Mouse (Mus musculus) granulocyte monocyte progenitor cell, adult 5-6 weeks (primary cell): Measurements from ENCODE around the gene Evi2a. TPM values are rescaled to one million over a fixed set of nuclear protein-coding genes. Genes with fewer than 3 reads are reported as not detected.

Experiments used
- ATAC-seq: replicated peaks from 2 replicates; pipeline ENCODE4 v1.8.0; 2016; ENCODE audit warnings: mild to moderate bottlenecking, moderate TSS enrichment, inconsistent platforms; ENCODE audit not compliant: poor library complexity, severe bottlenecking
- total RNA-seq, 2 experiments: library from RNA; stranded (forward) in 1 of 2; stranded (reverse) in 1 of 2; fragments of 200-712, 200-1000 nt in 1 of 2; fragments of >200 nt in 1 of 2; fragmentation: Nextera tagmentation in 1 of 2; gene quantifications; 2 replicates each; pipeline ENCODE4 v1.2.3; 2014 to 2017

The Evi2a gene
- total RNA-seq (2014; fragmentation: Nextera tagmentation), result 6.7 and 10.8 TPM in 2 replicates
- total RNA-seq (2017), result 20.1 and 26.7 TPM in 2 replicates

DNA sequence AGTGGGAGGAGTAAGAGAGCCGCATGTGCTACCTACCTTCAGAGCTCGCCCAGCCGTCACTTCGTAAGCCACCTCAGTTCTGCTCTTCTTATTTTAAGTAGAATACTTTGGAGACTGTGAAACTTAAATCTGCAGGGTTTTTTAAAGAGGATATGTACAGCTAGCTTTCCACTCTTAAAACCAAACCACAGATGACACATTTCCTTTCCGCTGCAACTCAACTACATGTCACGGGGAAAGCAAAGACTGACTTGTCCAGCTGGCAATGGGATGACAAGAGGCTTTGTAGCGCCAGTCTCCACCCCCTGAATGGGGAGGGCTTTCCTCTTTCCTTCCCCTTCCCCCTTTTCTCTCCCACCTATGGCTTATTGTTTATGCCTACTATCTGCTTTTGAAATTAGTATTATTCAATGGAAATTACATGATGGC is at the start of gene Evi2a, which contains the start of gene Evi2:
Gene Evi2a, minus strand, starts transcription at position 277 of the 429 bp plus-strand sequence.
Gene Evi2, minus strand, starts transcription at position 257 of the 429 bp plus-strand sequence.
- ATAC-seq, result peak; percentile 74

DNA sequence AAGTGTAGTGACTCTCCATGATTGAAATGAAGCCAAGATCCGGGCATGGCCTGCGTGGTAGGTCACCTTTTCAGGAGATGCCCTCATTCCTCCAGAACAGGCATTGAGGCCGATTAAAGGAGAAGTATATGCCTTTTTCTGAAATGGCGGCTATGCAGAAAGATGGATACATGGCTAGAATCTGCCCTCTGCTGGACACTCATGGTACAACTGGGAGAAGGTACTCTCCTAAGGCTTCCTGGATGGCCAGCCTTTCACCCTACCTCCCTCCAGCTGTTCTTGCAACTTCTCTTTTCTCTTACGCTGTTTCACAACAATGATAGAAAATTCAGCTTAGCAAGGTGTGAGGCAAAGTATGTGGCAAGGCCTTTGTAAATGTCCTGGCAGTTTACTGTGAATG is 47.3 kb upstream of the Evi2a start:
- ATAC-seq, result peak; percentile 86

DNA sequence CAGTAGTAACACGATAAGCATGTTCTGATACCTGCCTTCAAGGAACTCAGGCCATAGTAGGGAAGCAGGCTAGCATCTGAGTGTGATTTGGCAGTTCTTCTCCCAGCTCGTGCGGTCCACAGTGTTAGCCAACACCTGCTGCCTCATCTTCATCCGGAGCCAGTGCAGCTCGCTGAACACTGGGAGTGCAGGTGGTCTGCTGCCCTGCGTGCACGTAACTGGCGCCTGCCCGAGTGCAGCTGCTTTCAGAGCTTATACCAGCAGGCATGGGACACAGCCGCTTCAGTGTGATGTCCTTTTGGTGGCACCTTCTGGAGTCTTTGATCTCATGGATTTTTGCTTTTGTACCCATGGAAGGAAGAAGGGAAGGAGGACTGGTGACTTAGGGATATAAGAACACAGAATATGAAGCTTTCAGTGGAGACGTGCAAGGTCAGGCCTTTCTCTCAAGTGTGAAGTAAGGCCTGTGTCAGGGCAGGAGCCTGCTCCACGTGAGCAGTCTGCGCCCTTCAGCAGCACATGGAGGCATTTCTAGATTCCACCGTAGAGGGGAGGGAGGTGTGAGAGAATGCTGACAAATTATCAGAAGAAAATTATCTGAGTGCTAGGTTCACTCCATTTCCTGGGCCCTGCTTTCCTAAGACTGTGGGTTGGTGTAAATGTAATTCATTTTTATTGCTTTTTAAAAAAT is 45.1 kb upstream of the Evi2a start:
- no peak for ATAC-seq

DNA sequence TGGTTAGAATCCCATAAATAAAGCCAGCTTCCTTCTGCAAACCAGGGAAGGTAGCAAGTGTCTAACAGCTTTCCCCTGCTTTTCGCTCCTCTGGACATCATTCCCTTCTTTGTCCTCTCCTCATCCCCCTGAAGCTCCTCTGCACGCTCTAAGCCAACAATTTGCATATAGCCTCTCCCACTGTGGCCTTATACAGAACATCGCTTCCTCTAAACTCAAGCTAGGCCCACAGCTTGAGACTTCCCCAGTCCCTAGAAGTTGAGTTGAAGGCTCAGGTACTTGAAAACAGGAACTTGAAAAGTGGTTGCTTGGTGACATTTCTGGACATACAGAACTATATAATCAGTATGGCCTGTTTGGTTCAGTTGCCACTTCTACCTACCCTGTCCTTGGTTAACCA is 43.4 kb upstream of the Evi2a start:
- peak; percentile 57 for ATAC-seq

DNA sequence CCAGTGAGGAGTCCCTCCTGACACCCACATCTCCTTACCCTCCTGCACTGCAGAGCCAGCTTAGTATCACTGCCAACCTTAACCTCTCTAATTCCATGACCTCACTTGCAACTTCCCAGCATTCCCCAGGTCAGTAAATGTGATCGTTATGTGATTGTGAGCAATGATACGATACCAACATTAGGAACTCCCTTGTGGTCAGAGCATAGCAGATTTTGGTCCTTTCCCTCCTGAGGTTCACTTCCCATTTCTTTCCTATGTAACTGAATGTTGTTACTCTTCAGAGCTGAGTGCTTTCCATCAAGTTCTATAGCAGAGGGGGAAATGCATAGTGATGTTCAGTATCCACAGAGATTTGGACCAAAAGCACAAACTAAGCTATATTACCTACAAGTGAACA is 39.9 kb upstream of the Evi2a start:
- ATAC-seq, result peak; percentile 60

DNA sequence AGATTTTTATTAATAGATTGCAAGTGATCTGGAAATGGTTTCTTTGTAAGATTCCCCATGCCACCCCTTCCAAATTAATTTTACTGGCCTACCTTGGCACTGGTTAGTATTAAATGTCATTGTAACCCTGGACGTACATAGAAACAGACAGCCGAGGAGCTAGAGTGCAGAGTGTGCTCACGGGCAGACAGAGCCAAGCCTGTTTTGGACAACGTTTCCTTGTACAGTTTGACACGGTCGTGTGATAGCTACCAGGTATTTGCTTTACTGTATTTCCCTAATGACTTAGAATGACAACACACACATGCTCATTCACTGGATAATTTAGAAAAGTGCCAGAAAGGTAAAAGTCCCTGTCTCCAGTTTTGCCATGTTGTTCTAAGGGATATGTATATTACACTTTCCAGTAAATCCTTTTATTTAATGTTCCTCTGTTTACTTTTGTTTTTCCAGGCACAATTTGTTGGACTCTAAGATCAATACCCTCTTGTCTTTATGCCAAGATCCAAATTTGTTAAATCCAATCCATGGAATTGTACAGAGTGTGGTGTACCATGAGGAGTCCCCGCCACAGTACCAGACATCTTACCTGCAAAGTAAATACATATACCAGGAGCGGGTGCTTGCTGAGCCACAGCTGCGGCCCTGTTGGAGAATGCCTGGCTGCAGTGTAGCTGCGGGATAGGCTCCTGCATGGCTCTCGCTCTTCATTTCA is 37.9 kb upstream of the Evi2a start:
- ATAC-seq, result no peak

DNA sequence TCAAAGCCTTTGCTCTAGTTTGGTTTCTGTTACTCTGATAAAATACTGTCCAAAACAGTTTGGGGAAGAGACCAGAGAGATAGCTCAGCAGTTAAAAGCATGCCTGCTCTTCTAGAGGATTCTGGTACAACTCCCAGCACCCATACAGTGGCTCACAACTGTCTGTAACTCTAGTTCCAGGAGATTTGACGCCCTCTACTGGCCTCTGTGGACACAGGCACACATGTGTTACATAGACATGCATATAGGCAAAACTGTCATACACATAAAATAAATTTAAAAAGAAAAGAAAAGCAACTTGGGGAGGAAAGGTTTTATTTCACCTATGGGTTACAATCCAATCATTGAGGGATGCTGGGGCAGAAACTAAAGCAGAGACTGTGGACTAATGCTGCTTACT is 36.5 kb upstream of the Evi2a start:
- ATAC-seq, result no peak

DNA sequence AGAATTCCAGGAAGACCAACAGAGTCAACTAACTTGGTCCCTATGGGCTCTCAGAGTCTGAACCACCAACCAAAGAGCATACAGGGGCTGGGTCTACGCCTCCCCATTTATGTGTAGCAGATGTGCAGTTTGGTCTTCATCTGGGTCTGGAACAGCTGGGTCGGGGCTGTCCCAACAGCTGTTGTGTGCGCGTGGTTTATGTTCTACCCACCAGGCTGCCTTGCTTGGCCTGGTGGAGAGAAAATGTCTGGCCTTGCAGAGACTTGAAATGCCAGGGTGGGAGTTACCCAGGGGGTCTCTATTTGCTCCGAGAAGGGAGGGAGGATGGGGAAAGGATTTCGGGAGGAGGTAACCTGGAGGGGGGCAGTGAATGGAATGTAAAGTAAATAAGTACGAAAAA is 33.1 kb upstream of the Evi2a start:
- ATAC-seq, result no peak

DNA sequence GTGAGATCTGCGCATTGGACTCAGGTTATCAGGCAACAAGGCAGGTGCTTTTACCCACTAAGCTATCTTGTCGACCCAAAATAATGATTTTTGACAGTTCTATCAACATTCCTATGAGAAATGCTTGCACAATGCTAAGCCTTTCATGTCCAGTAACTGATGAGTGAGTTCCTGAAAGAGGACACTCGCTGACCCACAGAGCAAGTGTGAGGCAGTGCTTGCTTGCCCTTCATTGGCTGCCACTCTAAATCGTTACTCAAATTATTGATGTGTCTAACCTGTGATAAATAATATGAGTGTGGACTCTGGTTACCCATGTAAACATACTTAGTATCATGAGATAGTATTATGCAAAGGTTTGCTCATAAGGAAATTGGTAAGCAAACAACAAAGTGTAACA is 30.1 kb upstream of the Evi2a start:
- ATAC-seq, result no peak

DNA sequence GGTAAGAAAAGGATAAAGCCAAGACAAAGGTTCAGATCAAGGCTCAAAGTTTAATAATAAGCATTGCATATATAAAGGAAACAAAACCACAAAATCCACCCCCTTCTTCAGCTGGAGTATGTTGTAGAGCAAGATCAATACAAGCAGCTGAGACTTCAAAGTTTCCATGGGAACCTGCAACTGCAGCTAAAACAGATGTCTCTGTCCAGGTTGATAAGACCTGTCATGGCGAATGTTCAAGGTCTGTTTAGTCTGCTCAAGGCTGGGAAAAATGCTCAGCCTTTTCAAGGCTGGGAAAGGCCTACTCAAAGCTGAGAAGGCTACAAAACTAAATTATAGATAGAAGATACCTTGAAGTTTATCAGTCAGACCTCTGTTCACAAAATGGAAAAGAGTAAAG is 22.2 kb upstream of the Evi2a start:
- ATAC-seq, result no peak

DNA sequence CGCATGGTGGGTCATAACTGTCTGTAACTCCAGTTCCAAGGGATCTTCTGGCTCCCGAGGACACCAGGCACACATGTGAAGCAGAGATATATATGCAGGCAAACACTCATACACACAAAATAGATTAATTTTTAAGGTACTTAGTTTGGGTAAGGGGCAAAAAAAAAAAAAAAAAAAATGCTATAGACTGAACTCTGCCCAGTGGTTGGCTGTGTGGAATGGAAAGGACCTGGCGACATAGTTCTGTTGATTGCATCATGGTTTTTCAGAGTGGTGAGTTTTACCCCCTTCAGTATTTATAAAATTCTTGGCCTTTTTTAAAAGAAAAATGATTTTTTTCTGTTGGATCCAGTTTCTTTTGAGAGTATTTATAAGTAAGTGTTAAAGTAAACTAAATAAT is 5.9 kb upstream of the Evi2a start:
- ATAC-seq, result no peak

DNA sequence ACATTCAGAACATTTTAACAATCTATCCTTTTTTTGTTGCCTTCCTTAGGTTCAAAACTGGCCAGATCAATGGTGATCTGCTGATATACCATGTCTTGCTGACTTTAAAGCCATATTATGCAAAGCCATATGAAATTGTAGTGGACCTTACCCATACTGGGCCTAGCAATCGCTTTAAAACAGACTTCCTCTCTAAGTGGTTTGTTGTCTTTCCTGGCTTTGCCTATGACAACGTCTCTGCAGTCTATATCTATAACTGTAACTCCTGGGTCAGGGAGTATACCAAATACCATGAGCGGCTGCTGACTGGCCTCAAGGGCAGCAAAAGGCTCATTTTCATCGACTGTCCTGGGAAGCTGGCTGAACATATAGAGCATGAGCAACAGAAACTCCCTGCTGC is 5.1 kb upstream of the Evi2a start:
- ATAC-seq, result no peak

DNA sequence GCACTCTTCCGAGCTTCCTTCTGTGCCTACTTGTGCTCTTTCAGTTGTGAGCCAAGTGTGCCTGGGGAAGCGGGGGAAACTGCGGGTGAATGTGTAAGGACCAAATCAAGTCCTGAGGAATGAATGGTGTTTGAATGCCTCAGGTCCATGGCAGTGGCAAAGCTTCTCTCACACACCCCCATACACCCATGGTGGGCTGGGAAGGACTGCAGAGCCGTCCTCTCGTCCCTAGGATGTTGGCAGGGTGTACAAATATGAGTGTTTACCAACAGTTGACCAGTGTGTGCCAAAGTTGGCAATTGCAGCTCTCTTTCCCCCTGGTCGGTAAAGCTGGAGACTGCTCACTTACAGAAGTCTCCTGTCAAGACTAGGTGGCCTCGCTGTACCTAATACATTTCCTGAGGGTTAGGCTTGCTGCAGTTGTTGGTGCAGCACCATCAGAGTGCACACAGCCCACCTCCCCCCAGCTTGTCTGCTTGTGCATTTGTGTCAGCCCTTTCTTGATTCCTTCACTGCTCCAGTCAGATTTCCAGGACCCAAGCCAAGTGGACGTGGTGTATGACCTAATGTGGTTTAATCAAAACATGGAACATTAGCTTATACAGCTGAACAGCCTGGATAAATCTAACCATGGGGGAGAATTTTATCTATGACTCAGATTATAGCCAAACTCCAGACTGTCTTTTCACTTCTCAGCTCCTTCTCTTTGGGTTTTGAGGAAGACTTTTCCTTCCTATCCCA is 3.7 kb upstream of the Evi2a start:
- ATAC-seq, result no peak

DNA sequence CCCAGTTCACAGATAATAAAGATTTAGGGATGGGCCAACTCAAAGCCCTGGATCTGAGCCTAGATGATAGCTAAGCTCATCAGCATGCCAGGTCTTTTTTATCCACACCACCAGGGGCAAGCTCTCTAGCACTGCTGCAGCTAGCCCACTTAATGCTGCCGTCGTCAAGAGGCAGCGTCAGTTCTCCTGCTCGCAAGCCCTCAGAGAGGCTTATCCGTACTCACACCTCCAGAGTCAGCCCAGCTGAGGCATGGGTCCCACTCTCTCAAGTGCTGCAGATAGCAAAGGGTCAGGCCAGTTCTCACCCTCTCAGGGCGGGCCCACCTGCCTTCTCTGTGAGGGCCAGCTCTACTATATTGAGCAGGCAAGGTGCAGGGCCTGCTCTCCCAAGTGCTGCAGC is 2.9 kb upstream of the Evi2a start:
- no peak for ATAC-seq

DNA sequence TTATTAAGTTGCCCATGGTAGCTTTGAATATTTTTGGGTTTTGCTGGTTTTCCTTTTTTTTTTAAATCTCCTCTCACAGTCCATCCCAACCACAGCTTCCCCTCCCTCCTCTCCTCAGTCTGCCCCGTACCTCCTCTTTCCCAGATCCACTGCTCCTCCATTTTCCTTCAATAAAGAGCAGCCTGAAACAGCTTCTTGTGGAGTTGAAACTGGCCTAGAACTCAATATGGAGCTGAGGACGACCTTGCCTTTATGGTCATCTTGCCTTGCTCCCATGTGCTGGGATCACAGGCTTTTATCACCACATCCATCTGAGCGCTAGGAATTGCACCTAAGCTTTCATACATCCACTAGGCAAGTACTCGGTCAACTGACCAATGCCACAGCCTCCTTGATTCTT is 1.1 kb upstream of the Evi2a start:
- ATAC-seq, result no peak

DNA sequence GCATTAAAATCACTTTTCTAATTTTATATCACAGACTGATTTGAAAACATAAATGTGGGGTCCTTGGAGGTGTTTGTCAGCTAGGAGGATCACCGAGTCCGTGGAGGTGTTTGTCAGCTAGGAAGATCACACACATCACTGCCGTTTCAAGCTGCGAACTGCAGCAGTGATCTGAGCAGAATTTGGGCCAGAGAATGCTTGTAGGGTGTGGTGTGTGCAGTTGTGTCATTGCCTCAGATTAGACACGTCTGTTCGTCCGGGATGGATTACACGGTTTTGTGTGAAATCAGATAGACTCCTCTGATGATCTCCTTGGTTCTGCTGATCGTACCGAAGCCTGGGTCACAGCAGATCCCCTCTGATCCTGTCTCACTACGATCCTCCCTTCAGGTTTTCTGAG is 365 bp upstream of the Evi2a start:
- no peak for ATAC-seq

DNA sequence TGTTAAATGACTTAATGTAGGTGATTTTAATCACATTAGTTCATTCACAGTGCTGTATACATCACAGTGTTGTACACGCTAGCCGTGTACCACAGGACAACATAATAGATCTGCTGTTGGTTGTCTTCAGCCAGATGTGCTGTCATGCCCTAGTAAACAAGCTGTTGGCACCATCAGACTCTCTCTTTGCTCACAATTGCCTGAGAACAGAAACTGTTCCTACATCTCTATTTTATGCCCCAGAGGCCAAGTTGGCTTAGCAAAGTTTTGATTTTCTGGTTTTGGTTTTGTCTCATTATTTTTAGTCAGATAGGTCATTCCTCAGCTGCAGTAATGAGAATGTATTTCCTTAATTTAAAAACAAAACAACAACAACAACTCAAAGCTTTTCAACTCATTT is 673 bp downstream of the Evi2a start:
- ATAC-seq, result no peak

DNA sequence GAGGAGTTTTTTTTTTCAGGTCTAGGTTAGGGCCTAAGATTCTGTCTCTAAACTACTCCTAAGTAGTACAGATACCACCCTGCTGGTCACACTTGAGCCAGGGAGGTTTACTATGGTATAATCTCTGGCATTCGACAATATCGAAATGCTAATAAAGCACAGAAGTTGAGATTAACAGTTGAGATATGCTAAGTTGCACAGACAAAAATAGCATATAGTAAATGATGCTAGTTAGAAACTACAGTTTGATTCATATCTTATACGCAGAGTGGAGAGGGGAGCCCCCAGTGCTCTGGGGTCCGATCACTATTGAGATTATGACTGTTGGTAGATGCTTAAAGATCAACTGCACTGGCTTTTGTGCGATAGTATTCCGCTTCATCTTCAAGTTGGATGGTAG is 1.2 kb downstream of the Evi2a start:
- ATAC-seq, result no peak

DNA sequence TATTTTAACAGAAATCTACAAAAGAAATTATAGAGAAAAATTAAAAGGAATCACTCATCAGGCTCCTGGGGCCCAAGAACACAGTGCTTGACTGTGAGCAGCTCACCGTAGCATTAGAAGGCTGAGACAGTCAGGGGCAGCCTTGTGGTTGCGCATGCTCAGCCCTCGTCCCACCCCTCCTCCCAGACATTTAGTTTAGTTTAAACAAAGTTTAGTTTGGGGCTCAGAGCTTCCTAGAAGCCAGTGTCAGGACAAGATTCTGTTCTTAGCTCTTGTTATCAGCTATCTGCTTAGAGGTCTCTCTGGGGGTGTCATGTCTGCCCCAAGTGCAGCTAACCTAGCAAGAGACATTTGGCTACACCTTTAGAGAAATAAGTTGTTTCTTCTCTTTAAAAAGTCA is 1.8 kb downstream of the Evi2a start:
- no peak for ATAC-seq

DNA sequence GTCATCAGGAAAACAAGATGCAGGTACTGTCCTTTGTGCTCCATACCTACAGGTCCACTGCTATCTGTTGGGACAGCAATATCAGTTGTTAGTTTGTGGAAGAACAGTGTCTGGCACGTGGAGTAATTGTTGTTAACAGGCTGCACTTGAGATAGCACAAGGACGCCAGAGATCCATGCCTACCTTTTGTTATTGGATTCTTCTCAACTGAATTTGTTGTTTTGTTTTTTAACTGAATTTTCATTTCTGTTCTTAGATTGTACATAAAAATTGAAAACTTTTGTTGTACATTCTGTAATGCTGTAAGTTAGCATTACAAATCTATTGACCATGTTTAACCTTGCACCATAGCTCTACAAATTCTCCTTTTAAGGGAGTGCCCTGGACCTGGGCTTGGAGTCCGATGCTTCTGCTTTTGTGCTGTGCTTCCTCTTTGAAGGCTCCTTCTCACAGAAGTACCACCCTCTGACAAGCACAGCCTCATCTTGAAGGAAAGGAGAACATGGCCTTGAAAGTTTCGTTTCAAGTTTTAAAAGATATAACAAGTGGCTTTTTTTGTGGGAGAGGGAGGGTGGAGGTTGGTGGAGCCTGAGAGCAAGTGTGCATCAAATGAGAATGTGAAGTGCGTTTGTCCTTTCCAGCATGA is 2.5 kb downstream of the Evi2a start:
- ATAC-seq, result peak; percentile 75
